Mouse (Mus musculus) cortical plate, adult 2 months (tissue): ENCODE results near the gene Mgat5.

ENCODE experiments used
- CTCF ChIP-seq: fragments of 200-500 bp; IDR thresholded peaks from 2 replicates; pipeline ENCODE4 v1.5.1; 2011; ENCODE audit warnings: mild to moderate bottlenecking, control low read depth, low read length; ENCODE audit not compliant: insufficient read depth; ENCODE audit errors: extremely low read depth
- POLR2A ChIP-seq: fragments of 200-500 bp; IDR thresholded peaks from 2 replicates; pipeline ENCODE4 v1.6.1; 2011; ENCODE audit warnings: mild to moderate bottlenecking, low read length, control low read depth; ENCODE audit not compliant: insufficient read depth; ENCODE audit errors: extremely low read depth

GRCm38 (mm10) chr1:127219161-127219560, 14.3 kb downstream of the Mgat5 start:
- TF ChIP-seq CTCF (no peak), POLR2A (no peak)
